Mouse (Mus musculus) neutrophil, adult 59 days (primary cell): ENCODE data around the gene Cd6. TPM values are rescaled to one million over a fixed set of nuclear protein-coding genes. Genes with fewer than 3 reads are reported as not detected.

Experiments
- total RNA-seq, 2 experiments: library from RNA; stranded (reverse); gene quantifications; 1 replicate in 1 of 2; 2 replicates in 1 of 2; pipeline ENCODE4 v1.2.4; 2023

Cd6 gene
- 1 to 10 TPM; 1.4 to 1.6 TPM for total RNA-seq

DNA sequence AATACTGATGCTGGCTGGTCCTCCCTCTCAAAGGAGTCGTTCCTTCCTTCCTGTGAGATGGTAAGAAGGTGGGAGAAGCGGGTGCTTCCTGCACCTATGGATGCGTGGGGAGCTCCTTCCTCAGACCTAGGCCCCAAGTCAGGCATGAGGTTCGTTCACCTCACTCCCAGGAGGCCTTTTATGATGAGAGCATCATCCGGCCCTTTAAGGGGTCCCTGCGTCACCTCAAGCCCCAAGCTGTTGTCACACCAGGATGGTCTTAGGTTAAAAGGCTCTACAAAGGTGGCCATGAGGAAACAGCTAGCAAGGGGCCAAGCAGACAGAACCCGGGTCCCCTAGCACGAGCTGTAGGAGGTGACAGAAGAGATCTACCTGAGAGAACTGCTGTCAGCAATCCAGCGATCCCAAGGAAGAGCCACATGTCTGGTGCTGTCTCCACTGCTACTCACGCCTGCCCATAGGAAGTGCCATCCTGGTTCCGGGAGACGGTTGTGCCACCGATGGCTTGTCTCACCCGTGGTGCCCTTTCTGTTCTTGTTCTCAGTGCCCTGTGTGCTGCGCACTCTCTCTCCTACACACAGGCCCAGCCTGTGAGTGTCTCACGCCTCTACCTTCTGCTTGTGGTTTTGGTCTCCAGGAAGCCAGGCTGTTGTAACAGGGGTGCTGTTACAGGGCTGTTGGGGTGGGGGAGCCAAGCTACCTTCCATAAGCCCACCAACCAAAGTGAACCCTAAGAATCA, at the start of gene Cd6:
Cd6 (minus strand) TSS at position 623 of the 740 bp plus-strand sequence.

DNA sequence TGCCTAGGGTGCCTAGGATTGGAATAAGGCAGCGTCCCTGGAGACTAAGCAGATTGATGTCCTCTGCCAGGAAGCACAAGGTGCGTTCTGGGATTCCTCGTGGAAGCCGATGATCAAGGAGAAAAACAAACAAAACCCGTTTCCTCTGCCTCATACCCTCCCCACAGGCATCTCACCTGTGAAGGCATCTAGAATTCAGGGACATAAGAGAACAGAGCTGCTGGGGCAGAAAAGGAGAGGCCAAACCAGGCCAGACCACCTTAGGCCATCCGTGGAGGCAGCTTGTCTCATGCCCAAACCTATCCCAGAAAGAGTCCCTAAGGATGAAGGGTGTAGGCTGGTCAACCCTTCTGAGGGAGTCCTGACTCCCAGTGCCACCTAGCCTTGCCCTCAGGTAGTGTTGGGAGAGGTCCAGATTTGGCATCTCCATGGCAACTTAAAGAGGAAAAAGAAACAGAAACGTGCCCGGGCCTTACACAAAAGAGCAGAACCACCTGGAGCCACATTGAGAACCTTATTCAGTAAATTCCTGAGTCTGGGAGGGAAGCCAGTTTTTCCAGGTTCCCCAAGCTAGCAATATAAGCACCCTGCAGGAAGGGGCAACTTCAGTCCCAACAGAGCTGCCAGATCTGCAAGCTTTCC, 40.1 kb upstream of the Cd6 start, which contains the start of gene Tmem132a:
Tmem132a (minus strand) TSS at position 55 of the 642 bp plus-strand sequence.

DNA sequence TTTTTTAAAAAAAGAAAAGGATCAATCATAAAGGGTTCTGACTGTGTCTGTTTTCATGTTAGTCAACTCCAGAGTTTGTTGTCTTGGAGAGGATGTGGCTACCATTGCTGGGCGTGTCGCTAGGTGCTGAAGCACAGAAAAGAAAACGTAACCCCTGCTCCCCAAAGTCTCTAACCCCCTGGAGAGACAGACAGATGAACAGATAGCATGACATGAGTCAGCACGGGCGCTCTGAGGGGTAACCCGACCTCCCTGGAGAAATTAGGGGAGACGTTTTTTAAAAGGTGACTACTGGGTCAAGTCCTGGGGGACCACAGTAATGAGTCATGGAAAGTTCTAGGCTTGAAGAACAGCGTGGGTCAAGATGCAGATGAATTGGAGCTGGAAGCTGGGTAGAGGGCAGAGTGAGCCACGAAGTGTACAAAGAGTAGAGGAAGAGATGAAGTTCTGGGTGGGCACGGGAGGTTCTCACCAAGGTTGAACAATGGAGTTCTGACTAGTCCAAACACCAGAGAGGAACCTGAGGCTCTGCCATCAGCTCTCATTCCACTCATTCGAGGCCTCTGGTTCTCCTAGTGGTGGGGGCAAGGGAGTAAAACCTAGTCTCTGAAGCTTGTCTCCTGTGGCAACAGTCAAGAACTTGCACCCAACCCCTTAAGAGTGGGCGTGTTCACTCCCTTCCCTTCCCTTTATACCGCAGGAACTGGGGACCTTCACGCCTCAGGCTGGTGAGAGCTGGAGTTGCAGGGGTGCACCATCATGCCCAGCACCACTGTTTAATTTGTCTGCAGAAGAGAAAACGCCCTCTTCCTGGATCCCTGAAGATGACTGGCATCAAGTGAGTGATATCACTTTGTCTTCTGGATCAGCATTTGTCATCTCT, 9.4 kb upstream of the Cd6 start, which contains the start of gene Slc15a3:
Slc15a3 (plus strand) TSS at position 718 of the 883 bp plus-strand sequence.

Other genes with a start within 250 kb of the Cd6 start
- 100 to 1,000 TPM in 1 of 2 experiments, 10 to 100 TPM in 1; 92.4 to 102 TPM for gene Ddb1, start 224.7 kb downstream of the Cd6 start, total RNA-seq
- 1 to 10 TPM; 5.5 to 7.6 TPM for gene Tkfc, start 224.4 kb downstream of the Cd6 start, total RNA-seq
- under 1 TPM in 1 of 2 experiments, not detected in 1; 0.80 TPM for gene Vwce, start 195.8 kb downstream of the Cd6 start, total RNA-seq
- gene Pga5, start 152.0 kb downstream of the Cd6 start, total RNA-seq = not detected
- 10 to 100 TPM; 48.8 to 52.9 TPM for gene Vps37c, start 141.3 kb downstream of the Cd6 start, total RNA-seq
- under 1 TPM in 1 of 2 experiments, not detected in 1; 0.20 TPM for gene Cd5, start 91.1 kb downstream of the Cd6 start, total RNA-seq
- 100 to 1,000 TPM; 150 to 158 TPM for gene Slc15a3, start 9.7 kb upstream of the Cd6 start, total RNA-seq
- gene Tmem132a, start 39.9 kb upstream of the Cd6 start, total RNA-seq = under 1 TPM; 0.13 to 0.49 TPM
- 10 to 100 TPM; 23.8 to 40.2 TPM for gene Tmem109, start 51.9 kb upstream of the Cd6 start, total RNA-seq
- gene Prpf19, start 65.2 kb upstream of the Cd6 start, total RNA-seq = 10 to 100 TPM; 50.2 to 74.6 TPM
- not detected for gene Zp1, start 90.6 kb upstream of the Cd6 start, total RNA-seq
- not detected for gene Ptgdr2, start 107.1 kb upstream of the Cd6 start, total RNA-seq
- 10 to 100 TPM; 15.7 to 15.9 TPM for gene Ccdc86, start 119.2 kb upstream of the Cd6 start, total RNA-seq
- not detected for gene Ms4a10, start 144.6 kb upstream of the Cd6 start, total RNA-seq
- not detected for gene Ms4a15, start 163.2 kb upstream of the Cd6 start, total RNA-seq
- gene Ms4a18, start 188.0 kb upstream of the Cd6 start, total RNA-seq = not detected